Comparison of ENCODE assay signal across 9 mouse cellular contexts in the genomic region with DNA sequence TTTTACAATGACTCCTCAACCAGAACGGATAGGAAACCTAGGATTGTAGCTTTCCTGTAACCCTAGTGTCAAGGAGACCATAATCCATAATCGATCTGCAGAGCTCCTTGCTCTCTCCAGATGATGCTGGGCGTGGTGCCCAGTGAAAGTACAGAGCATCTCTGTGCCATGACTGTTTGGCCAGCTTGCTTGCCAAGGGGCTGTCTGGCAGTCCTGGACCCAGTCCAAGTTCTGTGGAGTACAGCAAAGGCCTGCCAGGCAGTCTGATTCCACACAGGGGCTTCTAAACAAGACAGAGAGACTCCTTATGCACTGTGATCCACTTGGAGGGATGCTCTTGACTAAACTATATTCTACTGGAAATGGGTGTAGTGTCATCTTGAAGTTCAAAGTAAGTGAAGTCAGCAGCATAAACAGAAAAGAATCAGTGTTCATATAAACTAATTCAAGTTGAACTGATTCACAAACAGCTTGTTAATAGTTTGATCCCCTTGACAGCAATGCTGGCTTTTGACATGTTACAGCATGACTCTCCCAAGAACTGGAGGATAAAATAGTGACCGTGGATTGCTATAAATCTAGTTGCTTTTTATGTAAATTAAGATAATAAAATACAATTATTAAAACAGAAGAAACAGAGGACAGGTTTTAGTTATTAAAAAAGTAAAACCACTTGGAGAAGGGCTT.
A peak's percentile ranks its signal among the peaks of the same experiment; 100 is the strongest.
DNase-seq lines count a peak whose midpoint lies in the region; ATAC-seq lines count a peak whose summit lies in the region.
"Had no signal": no experiment of that assay in that cellular context is flagged by ENCODE, and none has a peak within 500 bp of the region (broad histone marks: within the 10 kb centered on the region; RNA-seq: fewer than 3 reads in every experiment).

No protein-coding gene starts in this region.

- H3K27me3 ChIP-seq in embryonic facial prominence, embryonic 14.5 days (replicated peaks; ENCODE audit: control insufficient read depth, insufficient read depth, low read length) = no peaks in the 10 kb centered on the region
- H3K27me3 ChIP-seq in embryonic facial prominence, embryonic 10.5 days (replicated peaks; ENCODE audit: low read depth, poor library complexity, severe bottlenecking) = no peaks in the 10 kb centered on the region
- H3K27me3 ChIP-seq: limb, embryonic 13.5 days had no signal

- H3K36me3 ChIP-seq in embryonic facial prominence, embryonic 14.5 days (ENCODE audit: control insufficient read depth, insufficient read depth, low read length) = no peaks in the 10 kb centered on the region
- no peaks in the 10 kb centered on the region for H3K36me3 ChIP-seq in embryonic facial prominence, embryonic 10.5 days (replicated peaks)
- H3K36me3 ChIP-seq: limb, embryonic 13.5 days had no signal

- H3K9ac ChIP-seq in embryonic facial prominence, embryonic 14.5 days (ENCODE audit: low read depth, low read length) = no peak overlapping the region
- H3K9ac ChIP-seq: limb, embryonic 13.5 days had no signal

- 66% methylated on average over 4 of the region's 4 CpGs for WGBS in embryonic facial prominence, embryonic 14.5 days
- 83% methylated on average over 4 of the region's 4 CpGs for WGBS in embryonic facial prominence, embryonic 10.5 days

- intact Hi-C loops in heart, postnatal 14 days (cut with DNase I) = no loop called here

- no peak overlapping the region for H3K4me2 ChIP-seq in embryonic facial prominence, embryonic 14.5 days (ENCODE audit: low read depth, low read length)
- H3K4me2 ChIP-seq: limb, embryonic 13.5 days had no signal

- peak; percentile 37 for DNase-seq in embryonic facial prominence, embryonic 14.5 days (ENCODE audit: low spot score)
- no peak for DNase-seq in embryonic facial prominence, embryonic 10.5 days (ENCODE audit: low spot score)
- DNase-seq in cerebellum, adult 9-11 months = peak; percentile 80
- peak; percentile 76 for DNase-seq in layer of hippocampus, adult 9-11 months
- peak; percentile 39 for DNase-seq in right cerebral cortex, adult 18-20 months
- no peak for DNase-seq in heart, postnatal 14 days
- no peak for DNase-seq in lung, postnatal 14 days
- DNase-seq in thymus, postnatal 0 days (ENCODE audit: low spot score) = no peak

- H3K4me1 ChIP-seq in embryonic facial prominence, embryonic 14.5 days (ENCODE audit: control insufficient read depth, insufficient read depth, low read length) = no peaks in the 10 kb centered on the region
- H3K4me1 ChIP-seq in embryonic facial prominence, embryonic 10.5 days = no peaks in the 10 kb centered on the region
- H3K4me1 ChIP-seq: limb, embryonic 13.5 days had no signal

- no peak overlapping the region for H3K4me3 ChIP-seq in embryonic facial prominence, embryonic 14.5 days (ENCODE audit: low read depth, low read length)
- no peak overlapping the region for H3K4me3 ChIP-seq in embryonic facial prominence, embryonic 10.5 days
- H3K4me3 ChIP-seq: limb, embryonic 13.5 days had no signal

- no peaks in the 10 kb centered on the region for H3K9me3 ChIP-seq in embryonic facial prominence, embryonic 14.5 days (ENCODE audit: control insufficient read depth, low read length)
- no peaks in the 10 kb centered on the region for H3K9me3 ChIP-seq in embryonic facial prominence, embryonic 10.5 days
- H3K9me3 ChIP-seq: limb, embryonic 13.5 days had no signal

- ATAC-seq in embryonic facial prominence, embryonic 14.5 days (ENCODE audit: low read depth) = no peak

- no peak overlapping the region for H3K27ac ChIP-seq in embryonic facial prominence, embryonic 14.5 days (replicated peaks; ENCODE audit: low read depth, low read length)
- H3K27ac ChIP-seq in embryonic facial prominence, embryonic 10.5 days (replicated peaks) = no peak overlapping the region
- H3K27ac ChIP-seq: limb, embryonic 13.5 days had no signal

Comparison
In these comparisons a context has a peak if more than half of its experiments do, and no peak if none do; other contexts are left out.
1. DNase-seq: peak in embryonic facial prominence, embryonic 14.5 days (single experiment), cerebellum, adult 9-11 months (single experiment), layer of hippocampus, adult 9-11 months (single experiment) and right cerebral cortex, adult 18-20 months (single experiment); none in embryonic facial prominence, embryonic 10.5 days (single experiment), heart, postnatal 14 days (0 of 2), lung, postnatal 14 days (single experiment) and thymus, postnatal 0 days (single experiment).